Mouse (Mus musculus) embryonic facial prominence, embryonic 12.5 days (tissue): Measurements from ENCODE around the gene Mlf2. TPM values are rescaled to one million over a fixed set of nuclear protein-coding genes. Genes with fewer than 3 reads are reported as not detected.

Experiments used
- ATAC-seq: fragments of 200-750 bp; cut with Nextera tagmentation; 2 replicates; pipeline ENCODE4 v1.8.0; 2017; ENCODE audit not compliant: insufficient number of reproducible peaks, insufficient read depth, low FRiP score, low TSS enrichment
- H3K27ac ChIP-seq: fragments of 300-500 bp; sonication (generic); 2 replicates; pipeline ENCODE4 v1.5.1; 2016; ENCODE audit warnings: mild to moderate bottlenecking
- H3K27me3 ChIP-seq: fragments of 300-500 bp; sonication (generic); 2 replicates; pipeline ENCODE4 v1.6.1; 2016; ENCODE audit warnings: mild to moderate bottlenecking, moderate library complexity
- H3K36me3 ChIP-seq: fragments of 300-500 bp; sonication (generic); 2 replicates; pipeline ENCODE4 v1.6.1; 2016; ENCODE audit warnings: mild to moderate bottlenecking
- H3K4me1 ChIP-seq: fragments of 300-500 bp; sonication (generic); 2 replicates; pipeline ENCODE4 v1.6.1; 2016
- H3K4me2 ChIP-seq: fragments of 300-500 bp; sonication (generic); replicated peaks from 2 replicates; pipeline ENCODE4 v1.6.1; 2016; ENCODE audit warnings: mild to moderate bottlenecking, moderate library complexity
- H3K4me3 ChIP-seq: fragments of 300-500 bp; sonication (generic); 2 replicates; pipeline ENCODE4 v1.5.1; 2016; ENCODE audit warnings: mild to moderate bottlenecking
- H3K9ac ChIP-seq: fragments of 300-500 bp; sonication (generic); 2 replicates; pipeline ENCODE4 v1.6.1; 2016; ENCODE audit warnings: mild to moderate bottlenecking, moderate library complexity
- H3K9me3 ChIP-seq: fragments of 300-500 bp; sonication (generic); 2 replicates; pipeline ENCODE4 v1.6.1; 2016; ENCODE audit warnings: mild to moderate bottlenecking, moderate library complexity
- WGBS: fragments of 180-500 bp; shearing (Covaris S2); methylation state at CpG from one replicate; pipeline ENCODE4 v1.1.7; 2016; 5-methylcytosine and 5-hydroxymethylcytosine counted together
- polyA plus RNA-seq: library from polyadenylated mRNA; unstranded; fragments of >200 nt; fragmentation: Nextera tagmentation; extraction: Ambion mirVana; gene quantifications from 2 replicates; pipeline ENCODE4 v1.2.1, GENCODE M21; 2016

Gene Mlf2
- polyA plus RNA-seq, 1 experiment from 2014 or later, result 419 TPM

GRCm38 (mm10) chr6:124914511-124914910 lies 16.7 kb upstream of the Mlf2 start:
- Histone ChIP-seq H3K4me2 (peak overlapping the region; percentile 99), H3K4me3 (peak overlapping the region; percentile 93; the same call in 1 of the 2 replicates), H3K9ac (no peak overlapping the region), H3K27me3 (peaks cover 17% of the 10 kb centered on the region), H3K27ac (0 out of 2 replicates have a peak overlapping the region, but pooled peaks have one; percentile 1), H3K4me1 (peaks cover 52% of the 10 kb centered on the region), H3K9me3 (no peaks in the 10 kb centered on the region), H3K36me3 (peaks cover 20% of the 10 kb centered on the region)
- no peak for ATAC-seq
- 85% methylated on average over 7 of the region's 7 CpGs for WGBS

- Histone ChIP-seq H3K4me3 (peak overlapping the region; percentile 93), H3K36me3 (peaks cover 20% of the 10 kb centered on the region), H3K27ac (peak overlapping the region; percentile 100; the same call in 1 of the 2 replicates), H3K9me3 (no peaks in the 10 kb centered on the region), H3K9ac (peak overlapping the region; percentile 100), H3K4me2 (peak overlapping the region; percentile 99), H3K4me1 (peaks cover 48% of the 10 kb centered on the region), H3K27me3 (peaks cover 9% of the 10 kb centered on the region)
- WGBS, result 12% methylated on average over 22 of the region's 22 CpGs
- ATAC-seq, result no peak
Observed at GRCm38 (mm10) chr6:124915160-124915941, 15.8 kb upstream of the Mlf2 start.

GRCm38 (mm10) chr6:124915942-124916694 lies 15.1 kb upstream of the Mlf2 start:
- peak overlapping the region; percentile 99 for H3K4me2 ChIP-seq
- peak overlapping the region; percentile 100 for H3K9ac ChIP-seq
- H3K27me3 ChIP-seq, result 0 out of 2 replicates have a peak, but pooled peaks cover under 1% of the 10 kb centered on the region
- no peak for ATAC-seq
- no peaks in the 10 kb centered on the region for H3K9me3 ChIP-seq
- H3K4me1 ChIP-seq, result peaks cover 49% of the 10 kb centered on the region
- H3K27ac ChIP-seq, result peak overlapping the region; percentile 100
- H3K36me3 ChIP-seq, result peaks cover 20% of the 10 kb centered on the region
- WGBS, result 4% methylated on average over 12 of the region's 12 CpGs
- H3K4me3 ChIP-seq, result peak overlapping the region; percentile 93

- Histone ChIP-seq H3K4me3 (peak overlapping the region; percentile 93), H3K4me1 (peaks cover 47% of the 10 kb centered on the region), H3K27ac (peak overlapping the region; percentile 100), H3K9ac (peak overlapping the region; percentile 100), H3K36me3 (peaks cover 20% of the 10 kb centered on the region), H3K27me3 (no peaks in the 10 kb centered on the region), H3K9me3 (no peaks in the 10 kb centered on the region), H3K4me2 (peak overlapping the region; percentile 99)
- peak; percentile 25 for ATAC-seq
- under 1% methylated on average over 63 of the region's 67 CpGs for WGBS
Observed at GRCm38 (mm10) chr6:124916695-124917517, 14.3 kb upstream of the Mlf2 start.

- Histone ChIP-seq H3K4me1 (peaks cover 47% of the 10 kb centered on the region), H3K9ac (peak overlapping the region; percentile 100), H3K36me3 (peaks cover 20% of the 10 kb centered on the region), H3K4me3 (peak overlapping the region; percentile 93), H3K9me3 (no peaks in the 10 kb centered on the region), H3K4me2 (peak overlapping the region; percentile 99), H3K27me3 (no peaks in the 10 kb centered on the region), H3K27ac (peak overlapping the region; percentile 100)
- ATAC-seq, result peak; percentile 76
- under 1% methylated on average over 84 of the region's 89 CpGs for WGBS
Observed at GRCm38 (mm10) chr6:124917518-124918330, 13.5 kb upstream of the Mlf2 start.

- H3K27ac ChIP-seq, result peak overlapping the region; percentile 100
- ATAC-seq, result no peak
- H3K36me3 ChIP-seq, result peaks cover 16% of the 10 kb centered on the region
- peak overlapping the region; percentile 99 for H3K4me2 ChIP-seq
- WGBS, result 5% methylated on average over 7 of the region's 7 CpGs
- H3K27me3 ChIP-seq, result no peaks in the 10 kb centered on the region
- H3K4me1 ChIP-seq, result peaks cover 47% of the 10 kb centered on the region
- H3K4me3 ChIP-seq, result peak overlapping the region; percentile 93
- H3K9ac ChIP-seq, result peak overlapping the region; percentile 36
- H3K9me3 ChIP-seq, result no peaks in the 10 kb centered on the region
Observed at GRCm38 (mm10) chr6:124918331-124918690, 12.9 kb upstream of the Mlf2 start.

GRCm38 (mm10) chr6:124918890-124919627 lies 12.1 kb upstream of the Mlf2 start:
- WGBS, result 21% methylated on average over 13 of the region's 14 CpGs
- Histone ChIP-seq H3K9ac (peak overlapping the region; percentile 36), H3K4me1 (peaks cover 47% of the 10 kb centered on the region)

GRCm38 (mm10) chr6:124919695-124920317 lies 11.4 kb upstream of the Mlf2 start, which contains the start of gene Ptms:
Gene Ptms (minus strand): TSS chr6:124920103.
- Histone ChIP-seq H3K9me3 (no peaks in the 10 kb centered on the region), H3K36me3 (peaks cover under 1% of the 10 kb centered on the region), H3K4me3 (peak within 1 kb of the TSS; percentile 93), H3K27ac (peak within 1 kb of the TSS; percentile 100), H3K27me3 (no peaks in the 10 kb centered on the region), H3K4me1 (peaks cover 43% of the 10 kb centered on the region), H3K4me2 (peak within 1 kb of the TSS; percentile 99), H3K9ac (peak within 1 kb of the TSS; percentile 33)
- WGBS, result 1% methylated on average over 13 of the region's 13 CpGs
- ATAC-seq, result peak; percentile 87

More at GRCm38 (mm10) chr6:124918890-124919627, 12.1 kb upstream of the Mlf2 start:
- Histone ChIP-seq H3K4me3 (peak overlapping the region; percentile 93; the same call in 1 of the 2 replicates), H3K27ac (peak overlapping the region; percentile 100), H3K36me3 (peaks cover 8% of the 10 kb centered on the region), H3K9me3 (no peaks in the 10 kb centered on the region), H3K4me2 (peak overlapping the region; percentile 99), H3K27me3 (no peaks in the 10 kb centered on the region)
- no peak for ATAC-seq

- Histone ChIP-seq H3K4me2 (peak overlapping the region; percentile 99), H3K27me3 (no peaks in the 10 kb centered on the region), H3K4me3 (peak overlapping the region; percentile 93), H3K9me3 (no peaks in the 10 kb centered on the region), H3K36me3 (no peaks in the 10 kb centered on the region), H3K27ac (peak overlapping the region; percentile 100), H3K4me1 (peaks cover 40% of the 10 kb centered on the region), H3K9ac (peak overlapping the region; percentile 33)
- WGBS, result 30% methylated on average over 9 of the region's 9 CpGs
- ATAC-seq, result no peak
Observed at GRCm38 (mm10) chr6:124920318-124921085, 10.7 kb upstream of the Mlf2 start.
